38 mouse cellular contexts compared by ENCODE assay signal in genomic region chr4:101009092-101009491, GRCm38 (mm10). TPM values are rescaled to one million over a fixed set of nuclear protein-coding genes. Genes with fewer than 3 reads are reported as not detected.
"Had no signal": no experiment of that assay in that cellular context is flagged by ENCODE, and none has a peak within 500 bp of the region (broad histone marks: within the 10 kb centered on the region; RNA-seq: fewer than 3 reads in every experiment).

No protein-coding gene starts in this region.

- H3K9ac ChIP-seq: embryonic facial prominence, embryonic 12.5 days; embryonic facial prominence, embryonic 13.5 days; embryonic facial prominence, embryonic 15.5 days; forebrain, embryonic 13.5 days; forebrain, embryonic 15.5 days; forebrain, postnatal 0 days had no signal

- H3K36me3 ChIP-seq: embryonic facial prominence, embryonic 12.5 days; forebrain, embryonic 15.5 days had no signal

- H3K27ac ChIP-seq: embryonic facial prominence, embryonic 10.5 days; embryonic facial prominence, embryonic 12.5 days; embryonic facial prominence, embryonic 13.5 days; embryonic facial prominence, embryonic 15.5 days; forebrain, embryonic 15.5 days; gastrocnemius, adult 2 months; heart, adult 2 months had no signal

- H3K27me3 ChIP-seq: embryonic facial prominence, embryonic 12.5 days; embryonic facial prominence, embryonic 13.5 days; embryonic facial prominence, embryonic 15.5 days; forebrain, embryonic 13.5 days; forebrain, embryonic 15.5 days had no signal

- H3K4me1 ChIP-seq: embryonic facial prominence, embryonic 10.5 days; embryonic facial prominence, embryonic 12.5 days; embryonic facial prominence, embryonic 13.5 days; embryonic facial prominence, embryonic 15.5 days had no signal

- H3K9me3 ChIP-seq: embryonic facial prominence, embryonic 10.5 days; embryonic facial prominence, embryonic 12.5 days; embryonic facial prominence, embryonic 13.5 days; embryonic facial prominence, embryonic 15.5 days; forebrain, embryonic 13.5 days; forebrain, embryonic 15.5 days had no signal

- H3K4me3 ChIP-seq: embryonic facial prominence, embryonic 10.5 days; embryonic facial prominence, embryonic 12.5 days; embryonic facial prominence, embryonic 13.5 days; embryonic facial prominence, embryonic 15.5 days; erythroblast, embryonic 14.5 days; forebrain, embryonic 13.5 days; forebrain, embryonic 15.5 days; gastrocnemius, adult 2 months; heart, adult 2 months had no signal

- DNase-seq: cerebellum, adult 18-20 months; cerebellum, adult 2 months; cerebellum, adult 8-10 months; cerebellum, adult 9-10 months; cerebellum, adult 9-11 months; cerebellum, postnatal 10 days; cerebellum, postnatal 14 days; cerebellum, postnatal 25 days; cerebellum, postnatal 36 days; embryo, embryonic 11 days; forebrain, postnatal 0 days; gastrocnemius, adult 2 months; gastrocnemius, postnatal 10 days; gastrocnemius, postnatal 14 days; gastrocnemius, postnatal 25 days; gastrocnemius, postnatal 36 days; heart, adult 18-20 months; heart, adult 2 months had no signal

- H3K4me2 ChIP-seq: embryonic facial prominence, embryonic 12.5 days; embryonic facial prominence, embryonic 13.5 days; embryonic facial prominence, embryonic 15.5 days; forebrain, embryonic 13.5 days; forebrain, embryonic 15.5 days had no signal

RNA-seq across cellular contexts. Expression of gene Gm10577, which starts 11.4 kb away (rescaled TPM):
- total RNA-seq: common myeloid progenitor, adult 5-6 weeks; forebrain, postnatal 0 days; gastrocnemius, adult 18-20 months; gastrocnemius, adult 2 months; gastrocnemius, adult 8-10 months; gastrocnemius, postnatal 10 days; gastrocnemius, postnatal 14 days; gastrocnemius, postnatal 25 days; gastrocnemius, postnatal 36 days; gastrocnemius, postnatal 4 days; granulocyte monocyte progenitor cell, adult 5-6 weeks; heart, adult 18-20 months; heart, adult 2 months had no signal
- polyA plus RNA-seq: cerebellum, adult 2 months; cortical plate, adult 2 months; embryonic facial prominence, embryonic 10.5 days; embryonic facial prominence, embryonic 11.5 days; embryonic facial prominence, embryonic 12.5 days; embryonic facial prominence, embryonic 13.5 days; embryonic facial prominence, embryonic 14.5 days; embryonic facial prominence, embryonic 15.5 days; erythroblast, embryonic 14.5 days; forebrain, embryonic 11.5 days; forebrain, embryonic 13.5 days; forebrain, embryonic 14.5 days; forebrain, embryonic 15.5 days; forebrain, embryonic 16.5 days; forebrain, postnatal 0 days; frontal cortex, adult 2 months; gonadal fat pad, adult 2 months; heart, adult 2 months had no signal

RNA-seq across cellular contexts. Expression of gene Raver2, which starts 59.7 kb away (rescaled TPM):
- polyA plus RNA-seq: erythroblast, embryonic 14.5 days had no signal
